Mouse (Mus musculus): ENCODE measurements around the gene Lrrc63.
"Not testable (repeated sequence)": the region's sequence is repeated elsewhere in the genome, so short reads cannot be mapped to it uniquely, and the experiment has no call there.

Lrrc63 gene

DNA sequence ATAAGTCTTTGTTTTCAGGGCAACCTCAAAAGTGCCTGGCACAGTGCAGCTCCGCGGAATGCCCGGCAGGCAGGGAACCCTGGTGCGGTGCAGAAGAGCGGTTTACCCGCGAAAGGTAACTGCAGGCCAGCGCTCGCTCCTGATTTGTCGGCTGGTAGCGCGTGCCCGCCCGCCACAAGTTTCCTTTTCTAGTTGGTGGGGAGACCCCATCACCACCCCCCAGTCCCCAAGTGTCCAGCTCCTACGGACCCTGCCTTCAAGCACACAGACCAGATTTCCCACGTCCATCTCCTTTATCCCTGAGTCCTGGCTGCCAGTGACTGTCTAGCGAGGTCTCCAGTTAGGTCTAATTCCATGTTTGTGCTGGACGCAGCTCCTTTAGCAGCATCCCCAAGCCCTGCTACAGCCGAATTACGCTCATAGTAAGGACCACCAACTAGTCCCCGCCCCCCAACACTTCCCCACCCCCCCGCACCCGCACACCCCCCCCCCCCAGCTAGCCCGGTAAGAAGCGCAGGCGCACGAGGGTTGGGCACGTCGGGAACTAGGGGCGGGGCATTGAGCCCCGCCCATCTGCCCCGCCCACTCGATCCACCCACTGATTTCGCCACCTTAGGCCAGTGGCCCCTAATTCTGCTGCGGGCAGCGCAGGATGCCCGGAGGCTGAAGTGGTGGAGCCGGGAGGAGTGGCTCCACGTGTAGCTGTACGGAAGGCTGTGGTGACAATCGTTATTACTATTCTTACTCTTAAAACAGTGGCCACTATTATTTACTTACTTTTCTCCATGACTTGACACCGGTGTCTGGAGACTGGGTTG lies at the start of gene Lrrc63, which contains the start of gene Lcp1:
TSS of gene Lrrc63 (minus strand) at position 381 of the 818 bp plus-strand sequence.
TSS of gene Lcp1 (plus strand) at position 601 of the 818 bp plus-strand sequence.
- peak; percentile 66 for DNase-seq

DNA sequence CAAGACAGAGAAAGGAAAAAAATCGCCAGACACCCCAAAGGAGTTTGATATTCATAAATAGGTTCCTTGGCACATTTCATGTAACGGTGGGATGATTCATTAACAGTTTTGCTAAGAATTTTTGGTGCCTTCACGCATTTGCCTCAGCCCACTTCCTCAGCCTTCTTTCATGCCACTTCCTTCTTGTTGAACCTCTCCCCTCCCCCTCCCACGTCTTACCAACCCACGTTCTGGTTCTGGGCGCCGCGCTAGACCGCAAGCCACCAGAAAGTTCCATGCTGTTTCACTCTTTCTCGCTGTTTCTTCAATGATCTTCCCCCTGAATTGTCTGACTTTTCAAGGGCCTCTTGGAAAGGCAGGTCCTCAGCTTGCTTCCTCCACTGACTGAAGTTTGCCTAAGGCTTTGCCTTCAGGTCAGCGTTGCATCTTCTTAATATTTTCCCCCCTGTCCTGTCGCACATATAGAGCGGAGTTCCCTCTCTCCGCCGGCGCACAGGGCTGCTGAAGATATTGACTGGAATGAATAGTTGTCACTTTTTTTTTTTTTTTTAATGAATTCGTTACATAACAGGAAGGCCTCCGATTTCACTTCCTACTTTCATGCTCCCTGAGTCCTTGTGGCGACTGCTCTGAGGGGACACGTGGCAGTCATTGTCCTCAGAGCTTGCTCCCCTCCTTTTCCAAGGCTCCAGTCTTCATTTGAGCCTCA lies 48.7 kb upstream of the Lrrc63 start:
- peak; percentile 87 for DNase-seq

DNA sequence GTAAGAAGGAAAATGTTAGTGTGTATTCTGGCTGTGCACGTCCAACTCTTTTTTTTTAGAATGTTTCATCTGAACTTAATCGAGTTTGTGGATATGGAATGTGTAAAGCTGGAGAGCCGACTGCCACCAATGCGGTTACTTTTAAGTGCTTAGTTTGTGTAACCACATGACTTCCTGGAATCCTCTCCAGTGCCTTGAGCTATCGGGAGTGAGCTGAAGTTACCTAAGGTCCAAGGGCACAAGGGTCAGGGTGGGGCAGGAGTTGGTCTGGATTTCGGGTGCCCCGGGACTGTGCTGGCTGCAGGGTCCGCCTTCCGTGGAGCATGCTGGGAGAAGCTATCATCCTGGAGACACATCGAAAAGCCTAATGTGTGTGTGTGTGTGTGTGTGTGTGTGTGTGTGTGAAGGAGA lies 48.1 kb upstream of the Lrrc63 start:
- peak; percentile 59 for DNase-seq

DNA sequence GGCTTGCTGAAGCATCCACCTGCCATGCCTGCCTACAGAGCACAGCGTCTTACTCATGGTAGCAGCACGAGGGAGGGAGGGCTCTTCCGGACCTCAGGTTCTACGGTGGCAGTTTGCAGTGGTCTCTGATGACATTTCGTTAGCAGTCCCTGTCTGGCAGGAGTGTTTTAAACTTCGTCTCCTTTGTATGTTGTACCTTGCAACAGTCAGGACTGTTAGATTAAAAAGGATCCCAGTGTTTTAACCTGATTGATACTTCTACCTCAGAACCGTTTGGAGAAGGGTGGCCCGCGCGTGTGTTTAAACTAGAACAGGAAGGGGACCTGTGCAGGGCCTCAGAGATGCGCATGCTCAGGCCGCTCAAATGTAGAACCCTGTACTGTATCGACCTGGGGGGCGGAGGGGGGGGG lies 47.7 kb upstream of the Lrrc63 start:
- peak; percentile 85 for DNase-seq

DNA sequence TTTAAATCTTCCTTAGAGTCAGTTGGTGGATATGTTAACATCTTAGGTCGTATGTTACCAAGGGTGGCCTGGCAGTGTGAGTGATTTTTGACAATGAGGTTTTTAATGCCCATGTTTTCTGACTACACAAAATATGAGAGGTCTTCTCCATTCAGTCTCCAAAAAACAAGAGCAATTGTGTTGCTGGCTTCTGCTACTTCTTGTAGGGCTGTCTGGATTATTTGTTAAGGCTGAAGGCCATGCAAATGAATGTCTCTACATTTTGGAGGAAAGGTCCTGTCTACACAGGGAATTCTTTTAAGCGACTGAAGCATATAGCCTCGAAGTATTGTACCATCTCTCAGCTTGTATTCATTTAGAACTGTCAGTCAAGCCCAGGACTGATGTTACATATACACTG lies 46.7 kb upstream of the Lrrc63 start:
- DNase-seq: no peak

DNA sequence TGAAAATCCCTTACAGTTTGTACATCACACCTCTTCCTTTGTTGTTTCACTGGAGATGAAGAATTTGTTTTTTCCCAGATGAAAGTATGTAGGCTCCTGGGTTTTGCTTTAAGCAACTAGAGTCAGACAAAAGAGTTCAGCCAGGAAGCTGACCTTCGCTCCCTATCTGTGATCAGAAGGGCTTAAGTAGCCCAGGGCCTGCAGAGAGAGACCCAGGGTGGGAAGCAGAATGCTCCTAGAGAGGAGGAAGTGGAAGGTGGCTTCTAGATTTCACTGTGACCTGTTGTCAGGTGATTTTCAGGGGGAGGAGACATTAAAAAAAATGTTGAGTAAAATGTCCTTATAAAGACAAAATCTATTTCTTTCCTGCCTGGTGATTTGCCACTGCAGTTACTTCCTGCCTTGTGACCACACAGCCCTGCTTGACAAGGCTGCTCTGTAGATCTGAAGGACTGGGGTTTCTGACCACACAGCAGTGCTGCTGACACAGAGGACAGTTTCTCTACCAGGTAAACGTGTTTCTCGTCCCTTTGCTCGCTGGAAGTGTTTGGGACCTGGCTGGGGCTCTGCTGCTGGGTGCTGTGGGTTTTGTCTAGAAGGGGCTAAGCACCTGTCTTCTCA lies 45.9 kb upstream of the Lrrc63 start:
- DNase-seq: peak; percentile 71

DNA sequence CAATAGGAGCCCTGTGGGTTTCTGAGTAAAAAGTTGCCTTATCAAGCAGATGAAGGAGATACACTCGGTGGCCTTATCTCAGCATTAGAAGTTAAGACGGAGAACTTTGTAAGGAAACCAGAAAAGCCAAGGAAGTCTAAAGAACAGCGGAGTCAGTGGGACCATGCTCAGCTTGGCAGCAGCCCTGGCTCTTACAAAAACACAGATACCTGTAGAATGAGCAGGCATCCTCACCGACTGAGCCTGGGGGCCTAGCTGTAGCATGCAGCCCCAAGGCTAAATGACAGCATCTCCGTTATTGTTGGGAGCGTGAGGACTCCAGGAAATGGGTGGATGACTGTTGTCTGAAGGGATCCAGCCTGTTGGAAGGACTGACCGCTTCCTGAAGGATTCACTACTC lies 45.1 kb upstream of the Lrrc63 start:
- peak; percentile 34 for DNase-seq

DNA sequence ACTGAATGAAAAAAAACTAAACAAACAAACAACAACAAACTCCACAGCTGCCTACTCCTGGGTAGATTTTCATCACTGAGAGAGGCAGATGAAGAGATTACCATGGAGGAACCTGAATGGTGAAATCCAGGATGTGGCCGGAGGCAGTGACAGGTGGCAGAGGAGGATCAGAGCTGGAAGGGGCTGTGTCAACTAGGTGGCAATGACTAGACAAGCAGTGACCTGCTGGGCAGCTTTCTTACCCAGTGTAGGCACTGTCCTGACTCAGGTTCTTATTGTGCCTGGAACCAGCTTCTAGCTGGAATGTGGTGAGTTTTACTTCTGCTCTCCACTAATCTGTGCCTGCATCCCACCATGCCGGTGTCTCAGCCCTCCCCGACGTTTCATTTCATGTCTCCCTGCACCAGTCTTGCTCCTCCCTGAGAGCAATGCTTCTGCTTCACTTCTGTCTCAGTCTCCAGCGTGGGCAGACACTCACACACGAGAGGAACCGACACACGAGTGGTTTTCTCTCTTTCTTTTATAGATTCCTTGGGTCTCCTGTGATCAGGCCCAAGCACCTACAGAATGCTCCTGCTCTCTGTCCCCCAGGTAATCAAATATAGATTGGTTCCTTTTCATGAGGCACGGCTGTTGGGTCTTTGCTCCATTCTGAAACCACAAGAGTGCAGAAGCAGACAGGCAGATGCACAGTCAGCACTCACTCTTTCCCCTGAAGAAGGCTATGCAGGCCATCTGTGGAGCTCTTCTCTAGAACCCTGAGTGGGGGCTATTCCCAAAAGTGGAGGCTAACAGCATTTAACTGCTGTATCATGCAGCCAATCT lies 44.3 kb upstream of the Lrrc63 start:
- DNase-seq: peak; percentile 59

DNA sequence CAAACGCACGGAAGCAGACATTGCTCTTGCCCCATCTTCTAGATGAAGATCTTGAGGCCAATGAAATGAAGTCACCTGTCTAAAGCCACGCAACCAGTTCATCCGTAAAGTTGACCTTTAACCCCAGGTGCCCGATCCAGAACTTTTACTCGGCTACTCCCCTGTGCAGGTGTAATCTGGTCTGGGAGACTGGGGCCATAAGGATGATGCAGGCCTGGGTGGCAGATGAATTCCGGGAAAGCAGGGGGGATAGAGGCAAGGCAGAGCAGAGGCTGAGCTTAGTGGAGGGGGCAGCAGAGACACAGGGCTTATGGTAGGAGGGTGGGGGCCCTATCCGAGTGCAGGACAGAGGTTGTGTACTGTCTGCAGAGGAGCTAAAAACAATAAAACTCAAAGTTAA lies 43.6 kb upstream of the Lrrc63 start:
- no peak for DNase-seq

DNA sequence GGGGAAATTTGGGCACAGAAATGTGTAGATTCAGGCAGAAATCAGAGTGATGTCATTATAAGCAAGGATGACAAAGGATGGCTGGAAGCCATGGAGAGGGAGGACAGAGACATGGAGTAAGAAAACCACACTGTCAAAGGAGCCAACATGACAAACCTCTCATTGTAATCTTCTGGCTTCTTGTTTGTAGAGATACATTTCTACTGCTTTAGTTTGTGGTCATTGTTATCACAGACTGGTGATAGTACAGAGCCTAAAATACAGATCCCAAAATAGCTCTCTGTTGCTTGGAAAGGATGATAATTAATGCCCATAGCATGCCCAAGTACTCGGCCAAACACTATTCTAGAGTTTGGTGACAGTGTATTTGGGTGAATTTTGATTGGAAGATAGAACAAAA lies 39.9 kb upstream of the Lrrc63 start:
- no peak for DNase-seq

DNA sequence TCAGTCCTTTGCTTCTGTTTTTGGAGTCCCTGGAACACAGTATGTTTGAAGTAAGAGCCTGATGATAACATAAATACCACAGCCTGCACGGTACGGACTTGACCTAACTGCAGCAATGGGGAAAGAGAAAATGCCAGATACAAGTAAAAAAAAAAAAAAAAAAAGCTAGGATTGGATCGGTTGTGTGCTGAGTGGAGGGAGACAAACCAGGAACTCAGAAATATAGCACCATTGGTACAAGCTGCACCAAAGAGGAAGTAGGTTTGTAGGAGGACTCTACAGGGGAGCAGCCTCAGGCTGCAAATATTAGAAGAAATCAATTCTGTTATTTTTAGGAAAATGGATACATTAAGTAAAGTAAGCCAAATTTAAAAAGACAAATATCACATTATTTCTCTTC lies 37.8 kb upstream of the Lrrc63 start:
- no peak for DNase-seq

DNA sequence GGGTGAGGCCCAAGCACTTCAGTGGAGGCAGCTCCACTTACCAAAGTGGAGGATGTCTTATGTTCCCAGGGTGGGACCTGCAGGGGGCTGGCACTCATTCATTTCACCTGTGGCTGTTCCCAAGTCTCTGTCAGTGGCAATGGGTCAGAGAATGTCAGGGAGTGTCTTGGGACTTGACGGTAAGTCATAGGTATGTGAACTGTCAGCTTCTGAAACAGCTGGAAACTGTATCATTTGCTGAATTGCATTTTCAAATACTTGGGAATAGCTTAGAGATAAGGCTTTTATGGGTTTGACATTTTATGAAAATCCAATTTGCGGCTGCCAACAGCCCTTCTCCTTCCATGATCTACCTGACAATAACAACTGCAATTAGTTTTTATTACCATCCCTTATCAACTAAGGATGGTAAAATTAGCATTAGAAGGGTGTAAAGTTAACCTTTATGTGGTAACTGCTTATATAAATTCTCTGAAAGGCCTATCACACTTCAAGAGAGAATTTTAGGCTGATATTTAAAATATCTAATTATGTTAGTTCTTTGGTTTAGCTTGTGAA lies 35.0 kb upstream of the Lrrc63 start:
- DNase-seq: no peak

DNA sequence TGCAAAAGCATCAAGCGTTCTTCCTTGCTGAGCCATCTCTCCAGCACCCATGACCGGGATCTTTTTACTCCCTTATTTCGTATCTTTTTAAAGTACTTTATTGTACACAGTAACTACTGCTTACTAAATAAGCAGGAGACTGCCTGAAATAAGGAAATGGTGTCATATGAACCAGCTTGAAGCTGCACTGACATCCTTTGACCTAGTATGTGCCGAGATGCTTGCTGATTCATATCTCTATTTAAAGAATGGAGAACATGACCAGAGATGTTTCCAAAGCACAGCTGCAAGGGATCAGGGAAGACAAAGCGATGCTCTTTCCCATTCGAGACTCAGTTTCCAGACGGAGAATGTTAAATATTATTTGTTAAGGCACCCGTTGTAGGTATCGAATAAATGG lies 33.7 kb upstream of the Lrrc63 start:
- no peak for DNase-seq

DNA sequence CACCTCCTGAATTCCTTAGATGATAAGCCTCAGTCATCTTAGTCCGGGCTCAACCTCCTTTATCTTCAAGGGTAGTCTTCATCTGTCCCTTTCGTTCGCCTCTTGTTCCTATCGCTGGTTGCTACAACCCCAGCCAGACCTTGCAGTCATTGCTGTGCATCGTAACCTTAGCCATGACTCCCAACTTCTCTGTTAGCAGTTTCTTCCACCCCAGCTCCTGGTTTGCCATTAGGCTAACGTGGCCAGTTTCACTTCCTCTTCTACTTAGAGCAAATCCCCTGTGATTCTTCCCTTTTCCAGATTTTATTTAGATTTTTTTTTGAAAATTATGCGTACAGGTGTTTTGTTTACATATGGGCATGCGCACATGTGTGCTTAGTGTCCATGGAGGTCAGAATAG lies 33.2 kb upstream of the Lrrc63 start:
- no peak for DNase-seq

DNA sequence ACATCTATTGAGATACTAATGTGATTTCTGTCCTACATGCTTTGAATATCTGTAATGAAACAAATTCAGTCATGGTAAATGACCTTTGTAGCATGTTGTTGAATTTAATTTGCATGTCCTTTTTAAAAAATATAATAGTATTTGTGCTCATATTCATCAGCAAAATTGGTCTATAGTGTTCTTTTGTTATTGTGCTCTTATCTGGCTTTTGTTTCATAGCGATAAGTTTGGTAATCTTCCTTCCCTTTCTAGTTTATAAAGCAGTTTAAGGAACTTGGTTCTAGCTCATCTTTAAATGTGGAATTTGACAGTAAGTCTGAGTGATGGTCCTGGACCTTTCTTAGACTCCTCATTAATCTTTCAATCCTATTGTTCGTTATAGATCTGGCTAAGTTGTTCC lies 28.7 kb upstream of the Lrrc63 start:
- no peak for DNase-seq

DNA sequence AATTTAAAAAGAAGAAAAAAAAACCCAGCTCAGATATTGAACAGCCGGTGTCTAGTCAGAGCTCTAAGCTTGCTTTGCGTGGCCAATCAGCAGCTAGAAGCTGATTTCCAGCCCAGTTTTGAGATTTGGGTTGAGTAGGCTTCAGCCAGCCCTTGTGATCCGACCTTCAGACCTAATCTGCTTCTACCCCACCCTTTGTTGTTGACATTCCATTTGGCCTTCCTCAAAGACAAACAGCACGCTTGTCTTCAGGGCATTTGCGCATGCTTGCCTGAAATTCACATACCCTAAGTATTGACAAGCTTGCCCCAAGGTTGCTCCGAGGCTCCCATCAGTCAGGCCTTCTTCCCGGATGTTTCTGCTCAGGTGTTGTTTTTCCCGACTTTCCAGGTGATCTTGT lies 23.8 kb upstream of the Lrrc63 start:
- no peak for DNase-seq

DNA sequence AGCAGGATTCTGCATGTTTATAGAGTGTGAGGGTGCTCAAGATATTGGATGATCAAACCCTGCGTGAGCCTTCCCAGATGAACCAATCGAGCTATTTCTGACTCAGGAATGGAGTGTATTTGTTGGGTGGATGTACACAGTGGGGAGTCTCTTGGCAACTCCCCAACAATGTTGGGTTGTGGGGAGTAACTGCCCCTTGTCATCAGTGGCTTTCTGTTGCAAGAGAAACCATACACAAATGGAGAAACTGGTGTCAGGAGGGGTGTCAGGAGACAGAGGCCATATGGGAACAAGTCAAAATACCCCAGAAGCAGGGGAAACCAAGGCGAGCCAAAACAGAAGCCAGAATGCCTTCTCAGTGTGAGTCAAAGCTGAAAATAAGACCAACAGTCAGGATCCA lies 20.5 kb upstream of the Lrrc63 start:
- DNase-seq: no peak

DNA sequence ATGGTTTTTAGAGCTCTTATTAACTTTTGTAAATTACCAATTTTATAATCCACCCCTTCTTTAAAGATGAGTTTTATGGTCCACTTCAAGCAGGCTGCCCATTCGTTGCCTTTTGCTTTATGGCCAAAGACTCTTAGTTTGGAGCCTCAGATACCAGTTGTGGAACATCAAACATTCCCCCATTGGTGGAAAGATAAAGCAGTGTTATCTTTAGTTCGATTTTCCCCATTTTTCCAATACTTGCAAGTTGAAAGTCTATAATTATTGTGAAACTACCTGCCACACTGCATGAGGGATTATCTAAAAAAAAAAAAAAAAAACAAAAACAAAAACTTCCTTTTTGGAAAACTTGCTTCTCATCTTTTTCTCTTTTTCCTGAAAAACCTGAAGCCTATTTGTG lies 20.0 kb upstream of the Lrrc63 start:
- no peak for DNase-seq

DNA sequence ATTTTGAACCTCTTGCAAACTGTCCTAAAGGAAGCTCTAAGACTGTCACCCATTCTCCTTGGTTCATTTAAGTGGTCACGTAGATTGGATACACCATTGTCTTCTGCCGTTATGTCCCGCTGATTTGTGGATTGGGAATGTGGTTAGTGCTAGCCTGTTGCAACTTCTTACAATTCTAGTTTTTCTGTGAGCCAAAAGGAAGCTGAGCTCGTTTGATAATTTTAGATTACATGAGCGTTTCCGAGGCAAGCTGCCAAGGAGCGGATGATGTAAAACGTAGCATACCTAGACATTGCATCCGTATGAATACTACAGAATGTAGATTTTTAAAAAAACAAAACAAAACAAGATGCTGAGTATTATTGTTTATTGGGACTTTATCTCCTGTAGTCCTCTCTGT lies 17.5 kb upstream of the Lrrc63 start:
- DNase-seq: no peak

DNA sequence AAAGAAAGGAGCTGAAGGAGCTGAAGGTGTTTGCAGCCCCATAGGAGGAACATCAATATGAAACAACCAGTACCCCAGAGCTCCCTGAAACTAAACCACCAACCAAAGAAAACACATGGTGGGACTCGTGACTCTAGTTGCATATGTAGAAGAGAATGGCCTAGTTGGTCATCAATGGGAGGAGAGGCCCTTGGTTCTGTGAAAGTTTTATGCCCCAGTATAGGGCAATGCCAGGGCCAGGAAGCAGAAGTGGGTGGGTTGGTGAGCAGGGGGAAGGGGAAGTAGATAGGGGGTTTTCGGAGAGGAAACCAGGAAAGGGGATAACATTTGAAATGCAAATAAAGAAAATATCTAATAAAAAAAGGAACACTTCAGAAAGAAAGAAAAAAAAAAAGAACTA lies 17.0 kb upstream of the Lrrc63 start:
- not testable (repeated sequence) for DNase-seq

DNA sequence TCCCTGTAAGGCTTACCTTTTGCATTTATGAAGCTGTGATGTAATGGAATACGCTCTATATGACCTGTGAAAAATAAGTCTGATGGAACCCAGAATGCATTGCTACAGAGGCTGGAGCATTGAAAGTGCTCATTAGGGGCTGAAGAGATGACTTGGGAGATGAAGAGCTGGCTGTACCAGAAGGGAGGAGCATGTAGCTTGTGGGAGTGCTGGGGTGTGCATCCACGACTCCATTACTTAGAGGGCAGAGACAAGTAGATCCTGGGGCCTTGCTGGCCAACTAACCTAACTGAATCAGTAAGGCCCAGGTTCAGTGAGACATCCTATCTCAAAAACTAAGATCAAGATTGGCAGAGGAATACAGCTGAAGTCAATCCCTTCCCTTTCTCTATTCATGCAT lies 8.5 kb upstream of the Lrrc63 start:
- no peak for DNase-seq

DNA sequence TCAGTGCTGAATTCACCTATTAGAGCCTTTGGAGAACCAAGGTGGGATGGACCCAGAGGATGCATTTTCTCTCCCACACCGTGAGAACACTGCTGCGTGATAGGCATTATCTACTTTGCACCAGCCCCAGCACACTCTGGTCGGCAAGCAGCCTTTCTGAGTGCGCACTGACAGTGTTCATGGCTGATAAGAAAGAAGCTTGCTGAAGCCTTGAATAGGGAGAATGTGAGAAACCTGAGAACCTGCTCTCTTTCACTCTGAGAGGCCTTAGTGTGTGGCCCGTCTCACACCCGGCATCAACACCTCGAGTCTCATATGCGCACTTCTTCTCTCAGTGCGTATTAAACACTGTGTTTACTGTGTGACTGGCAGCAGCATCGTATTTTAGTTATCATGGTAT lies 7.8 kb upstream of the Lrrc63 start:
- no peak for DNase-seq

All from thymus, postnatal 14 days (tissue).